Comparison of ENCODE assay signal across 9 mouse cellular contexts in the genomic region with DNA sequence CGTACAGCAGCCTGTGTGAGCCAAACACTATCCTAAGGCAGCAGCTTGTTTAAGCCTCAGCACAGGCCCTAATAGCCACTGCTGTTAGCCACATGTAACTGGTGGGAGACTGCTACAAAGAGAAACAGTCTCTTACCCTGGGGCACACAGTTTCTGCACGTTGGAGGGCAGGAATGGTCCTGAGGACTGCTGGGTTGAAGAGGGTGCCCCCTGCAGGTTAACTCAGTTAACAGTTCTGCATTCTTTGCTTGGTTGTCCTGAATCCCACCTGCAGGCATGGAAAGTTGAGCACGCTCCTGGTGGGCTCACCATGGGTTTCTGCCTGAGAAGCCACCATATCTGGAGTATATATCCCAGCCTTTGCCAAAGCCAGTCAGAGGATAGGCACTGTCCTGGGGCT. TPM values are rescaled to one million over a fixed set of nuclear protein-coding genes. Genes with fewer than 3 reads are reported as not detected.
A peak's percentile ranks its signal among the peaks of the same experiment; 100 is the strongest.
DNase-seq lines count a peak whose midpoint lies in the region; ATAC-seq and TF ChIP-seq lines count a peak whose summit lies in the region.
"Had no signal": no experiment of that assay in that cellular context is flagged by ENCODE, and none has a peak within 500 bp of the region (broad histone marks: within the 10 kb centered on the region; RNA-seq: fewer than 3 reads in every experiment).

No protein-coding gene starts in this region.

- peak; percentile 46 for DNase-seq in hindbrain, embryonic 11.5 days (ENCODE audit: low spot score)
- peak; percentile 24 for DNase-seq in CH12.LX (ENCODE audit: extremely low read depth)
- DNase-seq in T-cell, adult 2 months (ENCODE audit: low spot score), result peak; percentile 16
- DNase-seq in retina, postnatal 1 day, result peak; percentile 61
- no peak for DNase-seq in urinary bladder, postnatal 4 days (ENCODE audit: low spot score in 2 of 2)
- DNase-seq in ovary, adult 18-20 months (ENCODE audit: low spot score), result no peak

- ATAC-seq in hindbrain, embryonic 11.5 days (ENCODE audit: low FRiP score), result no peak
- no peak for ATAC-seq in hindbrain, embryonic 12.5 days (ENCODE audit: low FRiP score)
- no peak for ATAC-seq in intestine, postnatal 0 days

- TF ChIP-seq RAD21 in CH12.LX (IDR thresholded peaks at IDR 0.05; ENCODE audit: low read depth, low read length), result peak; percentile 47

- 43% methylated on average over 3 of the region's 3 CpGs for WGBS in hindbrain, embryonic 11.5 days
- 45% methylated on average over 3 of the region's 3 CpGs for WGBS in hindbrain, embryonic 12.5 days
- WGBS in intestine, postnatal 0 days, result 50% methylated on average over 3 of the region's 3 CpGs

- H3K27ac ChIP-seq in hindbrain, embryonic 11.5 days (ENCODE audit: low read depth, low read length), result no peak overlapping the region
- no peak overlapping the region for H3K27ac ChIP-seq in hindbrain, embryonic 12.5 days
- no peak overlapping the region for H3K27ac ChIP-seq in CH12.LX (ENCODE audit: insufficient read depth, low read depth)
- peak overlapping the region; percentile 35; the same call in 1 of the 2 replicates for H3K27ac ChIP-seq in intestine, postnatal 0 days (ENCODE audit: low read depth, low read length)
- H3K27ac ChIP-seq: embryonic facial prominence, embryonic 15.5 days had no signal

- no peaks in the 10 kb centered on the region for H3K36me3 ChIP-seq in hindbrain, embryonic 11.5 days (ENCODE audit: control insufficient read depth, insufficient read depth, low read length)
- H3K36me3 ChIP-seq in hindbrain, embryonic 12.5 days, result no peaks in the 10 kb centered on the region
- no peaks in the 10 kb centered on the region for H3K36me3 ChIP-seq in CH12.LX (replicated peaks in 1 of 2; ENCODE audit: control insufficient read depth in 1 of 2, insufficient read depth in 1 of 2, low read length in 1 of 2)
- no peaks in the 10 kb centered on the region; the same call in 1 of the 2 replicates for H3K36me3 ChIP-seq in intestine, postnatal 0 days (ENCODE audit: control insufficient read depth, insufficient read depth)
- H3K36me3 ChIP-seq: embryonic facial prominence, embryonic 15.5 days had no signal

- H3K9ac ChIP-seq in hindbrain, embryonic 11.5 days (ENCODE audit: low read depth, low read length), result no peak overlapping the region
- H3K9ac ChIP-seq in hindbrain, embryonic 12.5 days, result no peak overlapping the region
- no peak overlapping the region for H3K9ac ChIP-seq in CH12.LX (ENCODE audit: insufficient read depth, low read depth)
- no peak overlapping the region for H3K9ac ChIP-seq in intestine, postnatal 0 days (ENCODE audit: low read depth, low read length)
- H3K9ac ChIP-seq: embryonic facial prominence, embryonic 15.5 days had no signal

- no peak for TF ChIP-seq EP300 in CH12.LX (IDR thresholded peaks at IDR 0.05; ENCODE audit: low read length)

- no peaks in the 10 kb centered on the region for H3K9me3 ChIP-seq in hindbrain, embryonic 11.5 days (ENCODE audit: control insufficient read depth, low read length)
- no peaks in the 10 kb centered on the region for H3K9me3 ChIP-seq in hindbrain, embryonic 12.5 days (replicated peaks)
- H3K9me3 ChIP-seq in CH12.LX (replicated peaks; ENCODE audit: low read length), result no peaks in the 10 kb centered on the region
- H3K9me3 ChIP-seq in intestine, postnatal 0 days (ENCODE audit: control insufficient read depth), result no peaks in the 10 kb centered on the region
- H3K9me3 ChIP-seq: embryonic facial prominence, embryonic 15.5 days had no signal

- in situ Hi-C loops in CH12.LX (cut with MboI; ENCODE audit: low pct_ligation_motif_present, low pct_unique_long_range_greater_than_20kb, low sequenced_read_pairs), result loop anchor here (5.0 to 10.0 kb wide), 2 partner anchors 34 to 107 kb away; no protein-coding TSS in a partner anchor

- H3K79me2 ChIP-seq in CH12.LX (replicated peaks; ENCODE audit: control insufficient read depth, extremely low read depth, insufficient read depth, poor library complexity, severe bottlenecking), result no peaks in the 10 kb centered on the region

- no peaks in the 10 kb centered on the region for H3K4me1 ChIP-seq in hindbrain, embryonic 11.5 days (replicated peaks; ENCODE audit: control insufficient read depth, insufficient read depth, low read length)
- peaks cover 7% of the 10 kb centered on the region; the same call in 1 of the 2 replicates for H3K4me1 ChIP-seq in hindbrain, embryonic 12.5 days
- no peaks in the 10 kb centered on the region for H3K4me1 ChIP-seq in CH12.LX (ENCODE audit: control insufficient read depth in 1 of 2, insufficient read depth in 2 of 2)
- H3K4me1 ChIP-seq in intestine, postnatal 0 days (replicated peaks; ENCODE audit: control insufficient read depth, insufficient read depth, low read length), result peaks cover 14% of the 10 kb centered on the region

- TF ChIP-seq CTCF in CH12.LX (conservative IDR thresholded peaks at IDR 0.05 in 1 of 2, IDR thresholded peaks at IDR 0.05 in 1 of 2; ENCODE audit: low read depth in 2 of 2, low read length in 2 of 2), result peak; percentile 22 to 63; a peak in 2 of 4 replicates
- peak; percentile 80 for TF ChIP-seq CTCF in intestine, postnatal 0 days (IDR thresholded peaks at IDR 0.05; ENCODE audit: low read depth)

- dilution Hi-C loops in CH12.LX (cut with MboI; ENCODE audit: extremely low pct_ligation_motif_present, extremely low pct_unique_long_range_greater_than_20kb, low sequenced_read_pairs), result no loop called here

- no peak overlapping the region for H3K4me3 ChIP-seq in hindbrain, embryonic 11.5 days (ENCODE audit: low read depth, low read length)
- no peak overlapping the region for H3K4me3 ChIP-seq in hindbrain, embryonic 12.5 days
- no peak overlapping the region for H3K4me3 ChIP-seq in CH12.LX (replicated peaks in 1 of 3; ENCODE audit: low read depth in 2 of 3, low read length in 2 of 3, poor library complexity in 1 of 3)
- no peak overlapping the region for H3K4me3 ChIP-seq in intestine, postnatal 0 days (ENCODE audit: low read depth, low read length)
- H3K4me3 ChIP-seq: embryonic facial prominence, embryonic 15.5 days had no signal

- H3K4me2 ChIP-seq in hindbrain, embryonic 11.5 days (replicated peaks; ENCODE audit: low read depth, low read length), result no peak overlapping the region
- no peak overlapping the region for H3K4me2 ChIP-seq in hindbrain, embryonic 12.5 days (replicated peaks)
- no peak overlapping the region for H3K4me2 ChIP-seq in CH12.LX (ENCODE audit: insufficient read depth, low read depth, poor library complexity, severe bottlenecking)
- H3K4me2 ChIP-seq in intestine, postnatal 0 days (replicated peaks; ENCODE audit: low read depth), result no peak overlapping the region
- H3K4me2 ChIP-seq: embryonic facial prominence, embryonic 15.5 days had no signal

- no peak for TF ChIP-seq POLR2A in CH12.LX (IDR thresholded peaks at IDR 0.05; ENCODE audit: low read depth, low read length)

- peaks cover 7% of the 10 kb centered on the region for H3K27me3 ChIP-seq in hindbrain, embryonic 11.5 days (ENCODE audit: control insufficient read depth, insufficient read depth, low read length)
- H3K27me3 ChIP-seq in hindbrain, embryonic 12.5 days, result peaks cover 15% of the 10 kb centered on the region
- H3K27me3 ChIP-seq in CH12.LX (replicated peaks), result peaks cover 94% of the 10 kb centered on the region
- no peaks in the 10 kb centered on the region for H3K27me3 ChIP-seq in intestine, postnatal 0 days (replicated peaks; ENCODE audit: control insufficient read depth, insufficient read depth, low read length)

TF ChIP-seq in CH12.LX, 34 proteins besides CTCF, POLR2A, EP300 and RAD21:
- TF ChIP-seq MAX (IDR thresholded peaks at IDR 0.05; ENCODE audit: low read length) (no peak), SMC3 (IDR thresholded peaks at IDR 0.05; ENCODE audit: low read depth, low read length) (peak; percentile 53)

RNA-seq across cellular contexts. Expression of a gene that starts 6.9 kb away (rescaled TPM):
- 0.25 and 0.79 TPM in 2 replicates for polyA plus RNA-seq in hindbrain, embryonic 11.5 days (2014; fragmentation: Nextera tagmentation; extraction: Ambion mirVana)
- 0.40 and 0.59 TPM in 2 replicates for polyA plus RNA-seq in hindbrain, embryonic 12.5 days (2016; fragmentation: Nextera tagmentation; extraction: Ambion mirVana)
- total RNA-seq in CH12.LX (2012; rRNA removed), result 0.17 and 0.25 TPM in 2 replicates
- not detected in 2 replicates for total RNA-seq in CH12.LX (2014; rRNA removed)
- polyA plus RNA-seq in CH12.LX (2012; ENCODE audit: insufficient read length, low read depth), result not detected in 2 replicates
- 1.5 TPM in 2 replicates for polyA plus RNA-seq in intestine, postnatal 0 days (2015; fragmentation: Nextera tagmentation; extraction: Ambion mirVana)

Comparison
In these comparisons a context has a peak if more than half of its experiments do, and no peak if none do; other contexts are left out.
1. DNase-seq: peak in hindbrain, embryonic 11.5 days (single experiment), CH12.LX (single experiment), T-cell, adult 2 months (single experiment) and retina, postnatal 1 day (single experiment); none in urinary bladder, postnatal 4 days (0 of 2) and ovary, adult 18-20 months (single experiment).